Mouse (Mus musculus): Measurements from ENCODE around the gene Mdm2. TPM values are rescaled to one million over a fixed set of nuclear protein-coding genes. Genes with fewer than 3 reads are reported as not detected.

Mdm2 gene
- polyA plus RNA-seq, 1 experiment from 2014 or later, result 63.5 TPM

DNA sequence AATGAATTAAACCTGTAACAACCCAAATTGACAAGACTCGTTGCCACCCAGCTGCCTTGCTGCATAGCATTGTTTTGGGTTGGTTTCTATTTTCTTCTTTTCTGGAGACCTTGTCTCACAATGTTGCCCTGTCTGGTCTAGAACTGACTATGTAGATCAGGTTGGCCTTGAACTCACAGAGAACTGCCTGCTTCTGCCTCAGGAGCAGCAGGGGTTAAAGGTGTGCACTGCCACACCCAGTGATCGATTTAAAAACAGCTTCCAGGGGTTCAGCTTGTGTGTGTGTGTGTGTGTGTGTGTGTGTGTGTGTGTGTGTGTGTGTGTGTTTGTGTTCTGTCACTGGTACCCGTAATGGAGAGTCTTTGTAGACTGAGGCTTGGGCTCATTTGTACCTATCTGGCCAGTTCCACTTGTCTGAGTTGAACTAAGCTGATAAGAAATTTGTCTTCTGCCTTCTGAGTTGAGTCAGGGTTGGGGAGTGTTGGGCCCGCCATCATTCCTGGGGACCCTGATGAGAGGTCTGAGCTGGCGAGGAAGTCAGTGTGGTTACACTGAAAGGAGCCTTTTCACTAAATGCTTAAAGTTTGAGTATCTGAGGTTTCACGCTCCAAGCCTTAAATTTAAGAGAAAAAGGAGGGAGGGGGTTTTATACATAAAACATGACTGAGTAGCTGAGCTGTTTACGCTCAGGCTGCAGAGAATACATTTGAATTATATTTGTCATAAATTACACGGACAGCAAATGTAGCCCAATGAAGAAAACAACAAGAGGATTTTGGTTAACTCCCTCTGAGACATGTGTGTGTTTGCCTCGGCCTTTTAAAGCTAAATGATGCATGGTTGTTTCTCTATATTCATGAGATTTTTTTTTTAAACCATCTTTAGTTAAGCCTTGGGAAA lies 44.9 kb downstream of the Mdm2 start:
- no peaks in the 10 kb centered on the region for H3K27me3 ChIP-seq
- no peak overlapping the region for H3K4me3 ChIP-seq
- no peak overlapping the region for H3K27ac ChIP-seq (replicated peaks)
- H3K4me2 ChIP-seq (replicated peaks), result no peak overlapping the region
- WGBS, result 71% methylated on average over 9 of the region's 9 CpGs
- H3K9ac ChIP-seq (replicated peaks), result no peak overlapping the region
- no peaks in the 10 kb centered on the region for H3K36me3 ChIP-seq
- H3K9me3 ChIP-seq, result no peaks in the 10 kb centered on the region
- no peak for ATAC-seq (replicated peaks)
- no peaks in the 10 kb centered on the region for H3K4me1 ChIP-seq

DNA sequence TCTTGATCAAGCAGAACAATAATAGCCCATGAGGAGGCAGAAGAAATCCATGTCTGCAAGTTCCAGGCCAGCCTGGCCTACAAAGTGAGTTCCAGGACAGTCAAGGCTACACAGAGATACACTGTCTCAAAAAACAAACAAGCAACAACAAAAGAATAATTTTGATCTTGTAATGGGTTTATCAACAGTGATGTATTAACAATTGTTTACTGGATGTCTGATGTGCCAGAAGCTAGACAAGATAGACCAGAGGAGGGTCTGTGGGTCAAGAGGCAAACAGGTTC lies 45.7 kb downstream of the Mdm2 start:
- ATAC-seq (replicated peaks), result no peak
- H3K4me2 ChIP-seq (replicated peaks), result no peak overlapping the region

GRCm38 (mm10) chr10:117664208-117664925 lies 46.2 kb downstream of the Mdm2 start:
- no peak for ATAC-seq (replicated peaks)
- no peaks in the 10 kb centered on the region for H3K9me3 ChIP-seq
- no peaks in the 10 kb centered on the region for H3K36me3 ChIP-seq
- no peak overlapping the region for H3K4me3 ChIP-seq
- no peak overlapping the region for H3K4me2 ChIP-seq (replicated peaks)
- no peaks in the 10 kb centered on the region for H3K27me3 ChIP-seq
- H3K27ac ChIP-seq (replicated peaks), result no peak overlapping the region
- no peak overlapping the region for H3K9ac ChIP-seq (replicated peaks)
- H3K4me1 ChIP-seq, result no peaks in the 10 kb centered on the region
- WGBS, result 63% methylated on average over 14 of the region's 14 CpGs

More for the DNA sequence above, 45.7 kb downstream of the Mdm2 start:
- H3K4me1 ChIP-seq, result no peaks in the 10 kb centered on the region
- no peak overlapping the region for H3K27ac ChIP-seq (replicated peaks)
- no peaks in the 10 kb centered on the region for H3K9me3 ChIP-seq
- H3K36me3 ChIP-seq, result no peaks in the 10 kb centered on the region
- H3K27me3 ChIP-seq, result no peaks in the 10 kb centered on the region
- no peak overlapping the region for H3K4me3 ChIP-seq
- no peak overlapping the region for H3K9ac ChIP-seq (replicated peaks)

DNA sequence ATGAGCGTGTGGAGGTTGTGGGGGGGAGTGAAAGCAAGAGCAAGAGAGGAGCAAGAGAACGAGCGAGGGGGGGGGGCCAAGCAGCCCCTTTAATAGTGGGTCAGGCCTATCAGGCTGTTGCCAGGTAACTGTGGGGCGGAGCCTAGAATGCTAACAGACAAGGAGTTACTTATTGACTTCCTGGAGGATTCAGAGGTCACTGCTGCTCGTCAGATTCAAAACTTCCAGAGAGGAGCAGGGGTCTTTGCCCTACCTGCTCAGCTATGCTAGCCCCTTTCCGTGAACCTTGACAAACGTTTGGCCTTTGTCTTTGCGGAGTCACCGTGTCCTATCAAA lies 46.7 kb downstream of the Mdm2 start:
- no peak overlapping the region for H3K27ac ChIP-seq (replicated peaks)
- ATAC-seq (replicated peaks), result no peak
- H3K36me3 ChIP-seq, result no peaks in the 10 kb centered on the region
- no peaks in the 10 kb centered on the region for H3K9me3 ChIP-seq
- 27% methylated on average over 8 of the region's 9 CpGs for WGBS
- no peak overlapping the region for H3K4me3 ChIP-seq
- no peak overlapping the region for H3K4me2 ChIP-seq (replicated peaks)
- H3K4me1 ChIP-seq, result no peaks in the 10 kb centered on the region
- H3K9ac ChIP-seq (replicated peaks), result no peak overlapping the region
- no peaks in the 10 kb centered on the region for H3K27me3 ChIP-seq

- H3K27ac ChIP-seq (replicated peaks), result no peak overlapping the region
- H3K4me2 ChIP-seq (replicated peaks), result no peak overlapping the region
- H3K27me3 ChIP-seq, result no peaks in the 10 kb centered on the region
- H3K9me3 ChIP-seq, result no peaks in the 10 kb centered on the region
- ATAC-seq (replicated peaks), result no peak
- WGBS, result 76% methylated on average over 14 of the region's 14 CpGs
- no peaks in the 10 kb centered on the region for H3K36me3 ChIP-seq
- H3K4me1 ChIP-seq, result no peaks in the 10 kb centered on the region
- no peak overlapping the region for H3K4me3 ChIP-seq
- H3K9ac ChIP-seq (replicated peaks), result no peak overlapping the region
Measured at GRCm38 (mm10) chr10:117663056-117663864, 47.3 kb downstream of the Mdm2 start.

- no peaks in the 10 kb centered on the region for H3K4me1 ChIP-seq
- 81% methylated on average over 15 of the region's 15 CpGs for WGBS
- H3K4me2 ChIP-seq (replicated peaks), result no peak overlapping the region
- H3K27me3 ChIP-seq, result no peaks in the 10 kb centered on the region
- no peak overlapping the region for H3K9ac ChIP-seq (replicated peaks)
- no peak overlapping the region for H3K27ac ChIP-seq (replicated peaks)
- no peak for ATAC-seq (replicated peaks)
- no peak overlapping the region for H3K4me3 ChIP-seq
- no peaks in the 10 kb centered on the region for H3K9me3 ChIP-seq
- no peaks in the 10 kb centered on the region for H3K36me3 ChIP-seq
Measured at GRCm38 (mm10) chr10:117662316-117663055, 48.1 kb downstream of the Mdm2 start.

GRCm38 (mm10) chr10:117659819-117660218 lies 50.7 kb downstream of the Mdm2 start:
- H3K4me3 ChIP-seq, result no peak overlapping the region
- no peak overlapping the region for H3K4me2 ChIP-seq (replicated peaks)
- no peaks in the 10 kb centered on the region for H3K9me3 ChIP-seq
- WGBS, result 73% methylated on average over 11 of the region's 11 CpGs
- H3K4me1 ChIP-seq, result no peaks in the 10 kb centered on the region
- ATAC-seq (replicated peaks), result no peak
- H3K27me3 ChIP-seq, result no peaks in the 10 kb centered on the region
- no peaks in the 10 kb centered on the region for H3K36me3 ChIP-seq
- no peak overlapping the region for H3K27ac ChIP-seq (replicated peaks)
- no peak overlapping the region for H3K9ac ChIP-seq (replicated peaks)

- Histone ChIP-seq H3K9me3 (no peaks in the 10 kb centered on the region), H3K9ac (replicated peaks) (no peak overlapping the region), H3K27ac (replicated peaks) (no peak overlapping the region), H3K4me1 (no peaks in the 10 kb centered on the region), H3K27me3 (no peaks in the 10 kb centered on the region), H3K4me3 (no peak overlapping the region), H3K36me3 (no peaks in the 10 kb centered on the region), H3K4me2 (replicated peaks) (no peak overlapping the region)
- 73% methylated on average over 11 of the region's 11 CpGs for WGBS
- no peak for ATAC-seq (replicated peaks)
Measured at GRCm38 (mm10) chr10:117659430-117659813, 51.1 kb downstream of the Mdm2 start.

GRCm38 (mm10) chr10:117658522-117659429 lies 51.8 kb downstream of the Mdm2 start:
- Histone ChIP-seq H3K4me1 (no peaks in the 10 kb centered on the region), H3K36me3 (no peaks in the 10 kb centered on the region), H3K9me3 (no peaks in the 10 kb centered on the region), H3K9ac (replicated peaks) (no peak overlapping the region), H3K4me3 (no peak overlapping the region), H3K27me3 (no peaks in the 10 kb centered on the region), H3K27ac (replicated peaks) (no peak overlapping the region), H3K4me2 (replicated peaks) (no peak overlapping the region)
- 97% methylated on average over 14 of the region's 14 CpGs for WGBS
- ATAC-seq (replicated peaks), result no peak

- Histone ChIP-seq H3K36me3 (no peaks in the 10 kb centered on the region), H3K9me3 (no peaks in the 10 kb centered on the region), H3K4me3 (no peak overlapping the region), H3K27ac (replicated peaks) (no peak overlapping the region), H3K4me2 (replicated peaks) (no peak overlapping the region), H3K4me1 (no peaks in the 10 kb centered on the region), H3K27me3 (no peaks in the 10 kb centered on the region), H3K9ac (replicated peaks) (no peak overlapping the region)
- 75% methylated on average over 3 of the region's 3 CpGs for WGBS
- ATAC-seq (replicated peaks), result no peak
Measured at GRCm38 (mm10) chr10:117657659-117658306, 52.8 kb downstream of the Mdm2 start.

Data from forebrain, embryonic 15.5 days (tissue).